Mouse (Mus musculus): ENCODE data around the gene Fads2.

DNA sequence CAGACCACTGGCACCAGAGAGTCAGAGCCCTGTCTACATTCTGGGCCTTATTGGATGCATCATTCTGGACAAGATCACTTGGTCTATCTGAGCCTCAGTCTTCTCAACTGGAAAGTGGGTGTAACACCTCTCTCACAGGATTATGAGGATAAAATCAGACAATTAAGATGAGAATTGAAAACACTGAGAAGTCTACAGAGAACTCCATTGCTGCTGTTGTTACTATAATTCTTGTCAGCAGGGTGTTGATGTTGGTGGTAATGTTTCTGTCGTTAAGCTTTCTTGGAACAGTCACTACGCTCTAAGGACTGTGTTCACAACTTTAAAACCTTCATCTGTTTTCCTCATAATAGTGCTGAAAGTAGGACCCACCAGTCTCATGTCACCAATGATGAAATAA is 5.1 kb upstream of the Fads2 start:
- TF ChIP-seq CTCF (IDR thresholded peaks at IDR 0.05; ENCODE audit: control insufficient read depth, insufficient read depth, insufficient replicate concordance, low read depth, low read length) (no peak), POLR2A (IDR thresholded peaks at IDR 0.05; ENCODE audit: control insufficient read depth, low read depth, low read length) (no peak)

Data from testis, adult 2 months (tissue).